Mouse (Mus musculus): ENCODE results near the gene Olfr263.

- TF ChIP-seq CTCF (IDR thresholded peaks at IDR 0.05; ENCODE audit: borderline replicate concordance, insufficient read depth, low read depth, low read length) (no peak), POLR2A (IDR thresholded peaks at IDR 0.05; ENCODE audit: borderline replicate concordance, insufficient read depth, low read length) (no peak)
Measured at GRCm38 (mm10) chr13:21145767-21146166, 16.3 kb downstream of the Olfr263 start, which contains the start of gene Olfr1368.
